Mouse (Mus musculus): ENCODE data around the gene Dnase2b. TPM values are rescaled to one million over a fixed set of nuclear protein-coding genes. Genes with fewer than 3 reads are reported as not detected.

Dnase2b gene
- total RNA-seq (2014; rRNA removed) (not detected in 2 replicates), polyA plus RNA-seq (2015; fragmentation: Nextera tagmentation; extraction: Ambion mirVana) (not detected in 2 replicates)

- no peak for ATAC-seq (ENCODE audit: low FRiP score)
- H3K4me1 ChIP-seq (ENCODE audit: insufficient read depth, low read length), result no peaks in the 10 kb centered on the region
- no peak within 1 kb of the TSS for H3K27ac ChIP-seq (ENCODE audit: low read depth, low read length)
- no peak within 1 kb of the TSS for H3K9ac ChIP-seq (replicated peaks; ENCODE audit: low read length, poor library complexity, severe bottlenecking)
- H3K36me3 ChIP-seq (ENCODE audit: insufficient read depth, low read length), result no peaks in the 10 kb centered on the region
- WGBS, result 91% methylated on average over 4 of the region's 4 CpGs
- no peak within 1 kb of the TSS for H3K4me3 ChIP-seq (ENCODE audit: low read depth, low read length)
- no peaks in the 10 kb centered on the region for H3K27me3 ChIP-seq (ENCODE audit: insufficient read depth, low read length)
- DNase-seq (ENCODE audit: low spot score), result no peak
- TF ChIP-seq CTCF (IDR thresholded peaks at IDR 0.05), result no peak
- H3K4me2 ChIP-seq (ENCODE audit: low read depth, low read length, poor library complexity, severe bottlenecking), result no peak within 1 kb of the TSS
- no peaks in the 10 kb centered on the region for H3K9me3 ChIP-seq (ENCODE audit: low read length)
Observed at GRCm38 (mm10) chr3:146615496-146615895, at the start of gene Dnase2b. TSS of gene Dnase2b (minus strand) at chr3:146615596.

GRCm38 (mm10) chr3:146661907-146662306 is 46.5 kb upstream of the Dnase2b start:
- Histone ChIP-seq H3K9ac (replicated peaks; ENCODE audit: low read length, poor library complexity, severe bottlenecking) (no peak overlapping the region), H3K4me3 (ENCODE audit: low read depth, low read length) (no peak overlapping the region), H3K36me3 (ENCODE audit: insufficient read depth, low read length) (no peaks in the 10 kb centered on the region), H3K9me3 (ENCODE audit: low read length) (no peaks in the 10 kb centered on the region), H3K4me1 (ENCODE audit: insufficient read depth, low read length) (no peaks in the 10 kb centered on the region), H3K27ac (ENCODE audit: low read depth, low read length) (no peak overlapping the region), H3K27me3 (ENCODE audit: insufficient read depth, low read length) (no peaks in the 10 kb centered on the region), H3K4me2 (ENCODE audit: low read depth, low read length, poor library complexity, severe bottlenecking) (no peak overlapping the region)
- no peak for ATAC-seq (ENCODE audit: low FRiP score)
- no peak for DNase-seq (ENCODE audit: low spot score)
- TF ChIP-seq CTCF (IDR thresholded peaks at IDR 0.05), result no peak
- 76% methylated on average over 7 of the region's 7 CpGs for WGBS

GRCm38 (mm10) chr3:146661001-146661400 is 45.6 kb upstream of the Dnase2b start:
- H3K4me1 ChIP-seq (ENCODE audit: insufficient read depth, low read length), result no peaks in the 10 kb centered on the region
- H3K4me2 ChIP-seq (ENCODE audit: low read depth, low read length, poor library complexity, severe bottlenecking), result no peak overlapping the region
- H3K27me3 ChIP-seq (ENCODE audit: insufficient read depth, low read length), result no peaks in the 10 kb centered on the region
- no peaks in the 10 kb centered on the region for H3K36me3 ChIP-seq (ENCODE audit: insufficient read depth, low read length)
- no peak overlapping the region for H3K9ac ChIP-seq (replicated peaks; ENCODE audit: low read length, poor library complexity, severe bottlenecking)
- no peaks in the 10 kb centered on the region for H3K9me3 ChIP-seq (ENCODE audit: low read length)
- 68% methylated on average over 6 of the region's 6 CpGs for WGBS
- TF ChIP-seq CTCF (IDR thresholded peaks at IDR 0.05), result no peak
- no peak overlapping the region for H3K4me3 ChIP-seq (ENCODE audit: low read depth, low read length)
- ATAC-seq (ENCODE audit: low FRiP score) (no peak), DNase-seq (ENCODE audit: low spot score) (no peak)
- no peak overlapping the region for H3K27ac ChIP-seq (ENCODE audit: low read depth, low read length)

GRCm38 (mm10) chr3:146659321-146659720 is 43.9 kb upstream of the Dnase2b start:
- H3K4me3 ChIP-seq (ENCODE audit: low read depth, low read length), result no peak overlapping the region
- H3K27me3 ChIP-seq (ENCODE audit: insufficient read depth, low read length), result no peaks in the 10 kb centered on the region
- H3K36me3 ChIP-seq (ENCODE audit: insufficient read depth, low read length), result no peaks in the 10 kb centered on the region
- no peak overlapping the region for H3K4me2 ChIP-seq (ENCODE audit: low read depth, low read length, poor library complexity, severe bottlenecking)
- 84% methylated on average over 5 of the region's 5 CpGs for WGBS
- no peak for ATAC-seq (ENCODE audit: low FRiP score)
- no peaks in the 10 kb centered on the region for H3K9me3 ChIP-seq (ENCODE audit: low read length)
- TF ChIP-seq CTCF (IDR thresholded peaks at IDR 0.05), result no peak
- H3K9ac ChIP-seq (replicated peaks; ENCODE audit: low read length, poor library complexity, severe bottlenecking), result no peak overlapping the region
- no peak overlapping the region for H3K27ac ChIP-seq (ENCODE audit: low read depth, low read length)
- DNase-seq (ENCODE audit: low spot score), result no peak
- no peaks in the 10 kb centered on the region for H3K4me1 ChIP-seq (ENCODE audit: insufficient read depth, low read length)

- no peaks in the 10 kb centered on the region for H3K27me3 ChIP-seq (ENCODE audit: insufficient read depth, low read length)
- DNase-seq (ENCODE audit: low spot score) (no peak), ATAC-seq (ENCODE audit: low FRiP score) (no peak)
- H3K4me1 ChIP-seq (ENCODE audit: insufficient read depth, low read length), result no peaks in the 10 kb centered on the region
- H3K9ac ChIP-seq (replicated peaks; ENCODE audit: low read length, poor library complexity, severe bottlenecking), result no peak overlapping the region
- no peak for TF ChIP-seq CTCF (IDR thresholded peaks at IDR 0.05)
- no peak overlapping the region for H3K4me2 ChIP-seq (ENCODE audit: low read depth, low read length, poor library complexity, severe bottlenecking)
- 81% methylated on average over 1 of the region's 1 CpGs for WGBS
- no peaks in the 10 kb centered on the region for H3K9me3 ChIP-seq (ENCODE audit: low read length)
- H3K27ac ChIP-seq (ENCODE audit: low read depth, low read length), result no peak overlapping the region
- H3K36me3 ChIP-seq (ENCODE audit: insufficient read depth, low read length), result no peaks in the 10 kb centered on the region
- no peak overlapping the region for H3K4me3 ChIP-seq (ENCODE audit: low read depth, low read length)
Observed at GRCm38 (mm10) chr3:146658061-146658639, 42.8 kb upstream of the Dnase2b start.

- DNase-seq (ENCODE audit: low spot score) (no peak), ATAC-seq (ENCODE audit: low FRiP score) (no peak)
- Histone ChIP-seq H3K4me2 (ENCODE audit: low read depth, low read length, poor library complexity, severe bottlenecking) (no peak overlapping the region), H3K9ac (replicated peaks; ENCODE audit: low read length, poor library complexity, severe bottlenecking) (no peak overlapping the region), H3K36me3 (ENCODE audit: insufficient read depth, low read length) (no peaks in the 10 kb centered on the region), H3K27me3 (ENCODE audit: insufficient read depth, low read length) (no peaks in the 10 kb centered on the region), H3K4me1 (ENCODE audit: insufficient read depth, low read length) (no peaks in the 10 kb centered on the region), H3K27ac (ENCODE audit: low read depth, low read length) (no peak overlapping the region), H3K4me3 (ENCODE audit: low read depth, low read length) (no peak overlapping the region), H3K9me3 (ENCODE audit: low read length) (no peaks in the 10 kb centered on the region)
- TF ChIP-seq CTCF (IDR thresholded peaks at IDR 0.05), result no peak
- 90% methylated on average over 5 of the region's 5 CpGs for WGBS
Observed at GRCm38 (mm10) chr3:146657433-146657832, 42.0 kb upstream of the Dnase2b start.
